Mouse (Mus musculus) heart, embryonic 10.5 days (tissue): Measurements from ENCODE around the gene Tmem11. TPM values are rescaled to one million over a fixed set of nuclear protein-coding genes. Genes with fewer than 3 reads are reported as not detected.

Source experiments
- polyA plus RNA-seq: library from polyadenylated mRNA; unstranded; fragments of >200 nt; fragmentation: Nextera tagmentation; extraction: Ambion mirVana; gene quantifications from 2 replicates; pipeline ENCODE4 v1.2.1, GENCODE M21; 2016

The Tmem11 gene
- polyA plus RNA-seq, 1 experiment from 2014 or later: 80.5 TPM

Other genes starting within 250 kb of the Tmem11 start
- 51.0 and 57.7 TPM in 2 replicates for gene Llgl1, start 179.5 kb downstream of the Tmem11 start, polyA plus RNA-seq
- 80.4 and 103 TPM in 2 replicates for gene Flii, start 152.0 kb downstream of the Tmem11 start, polyA plus RNA-seq
- gene Mief2, start 150.9 kb downstream of the Tmem11 start, polyA plus RNA-seq: 18.1 and 21.9 TPM in 2 replicates
- gene Top3a, start 101.9 kb downstream of the Tmem11 start, polyA plus RNA-seq: 16.0 and 17.8 TPM in 2 replicates
- gene Smcr8, start 101.7 kb downstream of the Tmem11 start, polyA plus RNA-seq: 6.5 and 6.7 TPM in 2 replicates
- gene Shmt1, start 67.6 kb downstream of the Tmem11 start, polyA plus RNA-seq: 60.9 and 82.5 TPM in 2 replicates
- 36.6 and 40.9 TPM in 2 replicates for gene Dhrs7b, start 48.6 kb downstream of the Tmem11 start, polyA plus RNA-seq
- gene Natd1, start 35.5 kb upstream of the Tmem11 start, polyA plus RNA-seq: 25.5 and 28.6 TPM in 2 replicates
- gene Map2k3, start 52.8 kb upstream of the Tmem11 start, polyA plus RNA-seq: 86.5 and 91.3 TPM in 2 replicates
- 1.4 and 1.7 TPM in 2 replicates for gene Kcnj12, start 143.3 kb upstream of the Tmem11 start, polyA plus RNA-seq
- 1.1 and 1.2 TPM in 2 replicates for gene Tnfrsf13b, start 247.5 kb upstream of the Tmem11 start, polyA plus RNA-seq